Comparison of ENCODE assay signal across 11 mouse cellular contexts in the genomic region with DNA sequence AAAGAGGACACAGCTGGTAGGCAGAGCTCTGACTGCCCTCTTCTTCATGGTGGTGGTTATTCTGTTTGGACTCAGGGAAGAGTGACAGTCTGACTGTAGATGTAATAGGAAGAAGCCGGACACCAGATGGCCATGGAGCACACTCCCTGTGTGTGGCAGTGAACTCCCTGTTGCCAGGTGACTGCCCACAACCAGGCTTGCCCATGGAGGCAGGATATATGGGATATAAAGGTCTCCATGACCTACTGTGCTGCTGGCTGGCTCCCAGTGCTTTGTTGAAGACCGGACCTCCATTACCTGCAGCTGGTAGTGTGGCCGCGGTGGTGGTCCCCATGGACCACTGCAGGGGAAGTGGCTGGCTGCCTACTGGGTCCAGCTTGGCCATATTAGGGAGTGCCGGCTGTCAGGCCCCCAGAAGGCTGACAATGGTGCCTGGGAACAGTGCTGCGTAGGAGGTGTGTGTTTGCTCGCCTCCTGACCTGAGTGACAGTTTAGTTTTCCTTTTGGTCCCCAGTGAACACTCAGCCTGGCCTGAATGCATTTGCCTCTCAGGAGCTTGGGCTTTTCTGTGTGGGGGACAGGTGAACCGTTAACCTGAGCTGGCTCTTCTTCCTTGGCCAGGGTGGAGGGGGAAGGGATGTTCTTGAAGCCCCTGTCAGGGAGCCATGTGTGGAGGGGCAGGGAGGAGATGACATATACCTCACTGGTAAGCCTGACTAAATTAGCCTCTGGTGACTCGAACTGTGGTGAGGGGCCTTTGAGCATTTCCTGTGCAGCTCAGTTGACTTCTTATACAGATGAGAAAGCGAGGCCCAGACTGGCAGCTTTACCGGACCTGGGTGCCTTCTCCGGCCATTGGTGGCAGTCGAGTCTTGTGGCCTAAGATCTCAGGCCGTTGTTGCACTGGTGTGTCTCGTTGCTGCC.
DNase-seq lines count a peak whose midpoint lies in the region; ATAC-seq and TF ChIP-seq lines count a peak whose summit lies in the region.
"Had no signal": no experiment of that assay in that cellular context is flagged by ENCODE, and none has a peak within 500 bp of the region (broad histone marks: within the 10 kb centered on the region; RNA-seq: fewer than 3 reads in every experiment).

No protein-coding gene starts in this region.

- H3K27me3 ChIP-seq in heart, embryonic 10.5 days (ENCODE audit: insufficient read depth, poor library complexity, severe bottlenecking), result no peaks in the 10 kb centered on the region
- H3K27me3 ChIP-seq in hindbrain, embryonic 11.5 days (ENCODE audit: control insufficient read depth, insufficient read depth, low read length), result no peaks in the 10 kb centered on the region
- no peaks in the 10 kb centered on the region for H3K27me3 ChIP-seq in neural tube, embryonic 13.5 days
- H3K27me3 ChIP-seq: liver, embryonic 12.5 days had no signal

- H3K36me3 ChIP-seq in heart, embryonic 10.5 days, result 0 out of 2 replicates have a peak, but pooled peaks cover 3% of the 10 kb centered on the region
- no peaks in the 10 kb centered on the region for H3K36me3 ChIP-seq in hindbrain, embryonic 11.5 days (ENCODE audit: control insufficient read depth, insufficient read depth, low read length)
- H3K36me3 ChIP-seq in neural tube, embryonic 13.5 days, result no peaks in the 10 kb centered on the region

- no peaks in the 10 kb centered on the region for H3K9me3 ChIP-seq in heart, embryonic 10.5 days
- no peaks in the 10 kb centered on the region for H3K9me3 ChIP-seq in hindbrain, embryonic 11.5 days (ENCODE audit: control insufficient read depth, low read length)
- no peaks in the 10 kb centered on the region for H3K9me3 ChIP-seq in neural tube, embryonic 13.5 days
- H3K9me3 ChIP-seq: liver, embryonic 12.5 days had no signal

- no peak overlapping the region for H3K4me2 ChIP-seq in hindbrain, embryonic 11.5 days (replicated peaks; ENCODE audit: low read depth, low read length)
- no peak overlapping the region for H3K4me2 ChIP-seq in neural tube, embryonic 13.5 days
- H3K4me2 ChIP-seq: liver, embryonic 12.5 days had no signal

- DNase-seq in heart, embryonic 10.5 days (ENCODE audit: low spot score), result no peak
- DNase-seq in heart, adult 8-10 months (ENCODE audit: low spot score), result no peak
- DNase-seq in ovary, postnatal 36 days (ENCODE audit: low spot score), result peak; percentile 32
- no peak for DNase-seq in ovary, postnatal 14 days (ENCODE audit: low spot score)
- no peak for DNase-seq in hindbrain, embryonic 11.5 days (ENCODE audit: low spot score)
- no peak for DNase-seq in adrenal gland, adult 18-20 months (ENCODE audit: low spot score in 2 of 2)
- no peak for DNase-seq in lung, adult 2 months
- DNase-seq: B cell, adult 2 months; heart, postnatal 36 days had no signal

- no peak for TF ChIP-seq CTCF in lung, adult 2 months (IDR thresholded peaks at IDR 0.05; ENCODE audit: insufficient read depth, low read length)

- TF ChIP-seq POLR2A in lung, adult 2 months (IDR thresholded peaks at IDR 0.05; ENCODE audit: borderline replicate concordance, extremely low read depth, low read depth, low read length), result no peak

- peak overlapping the region; percentile 44; the same call in 1 of the 2 replicates for H3K27ac ChIP-seq in heart, embryonic 10.5 days
- H3K27ac ChIP-seq in hindbrain, embryonic 11.5 days (ENCODE audit: low read depth, low read length), result peak overlapping the region; percentile 25
- H3K27ac ChIP-seq in neural tube, embryonic 13.5 days (replicated peaks), result peak overlapping the region; percentile 52

- peaks cover 95% of the 10 kb centered on the region for H3K4me1 ChIP-seq in heart, embryonic 10.5 days
- peaks cover 46% of the 10 kb centered on the region for H3K4me1 ChIP-seq in hindbrain, embryonic 11.5 days (replicated peaks; ENCODE audit: control insufficient read depth, insufficient read depth, low read length)
- H3K4me1 ChIP-seq in neural tube, embryonic 13.5 days (replicated peaks), result peaks cover 99% of the 10 kb centered on the region
- H3K4me1 ChIP-seq in lung, adult 2 months (ENCODE audit: control insufficient read depth, insufficient read depth, low read length), result peaks cover 1% of the 10 kb centered on the region; the same call in 1 of the 2 replicates

- no peak for ATAC-seq in hindbrain, embryonic 11.5 days (ENCODE audit: low FRiP score)
- ATAC-seq in neural tube, embryonic 13.5 days (ENCODE audit: low read depth), result no peak
- ATAC-seq: liver, embryonic 12.5 days had no signal

- no peak overlapping the region for H3K9ac ChIP-seq in hindbrain, embryonic 11.5 days (ENCODE audit: low read depth, low read length)
- H3K9ac ChIP-seq in neural tube, embryonic 13.5 days, result peak overlapping the region; percentile 23; the same call in 1 of the 2 replicates
- H3K9ac ChIP-seq: liver, embryonic 12.5 days had no signal

- WGBS in heart, embryonic 10.5 days, result 78% methylated on average over 15 of the region's 15 CpGs
- WGBS in hindbrain, embryonic 11.5 days, result 70% methylated on average over 15 of the region's 15 CpGs
- 62% methylated on average over 15 of the region's 15 CpGs for WGBS in neural tube, embryonic 13.5 days
- WGBS in lung, adult 2 months, result 80% methylated on average over 15 of the region's 15 CpGs

- H3K4me3 ChIP-seq in heart, embryonic 10.5 days, result no peak overlapping the region
- H3K4me3 ChIP-seq in hindbrain, embryonic 11.5 days (ENCODE audit: low read depth, low read length), result no peak overlapping the region
- no peak overlapping the region for H3K4me3 ChIP-seq in neural tube, embryonic 13.5 days
- H3K4me3 ChIP-seq in lung, adult 2 months (replicated peaks; ENCODE audit: extremely low read depth, low read depth, low read length), result no peak overlapping the region
- H3K4me3 ChIP-seq: liver, embryonic 12.5 days had no signal
